Mouse (Mus musculus): Measurements from ENCODE around the gene Acad10. TPM values are rescaled to one million over a fixed set of nuclear protein-coding genes. Genes with fewer than 3 reads are reported as not detected.
"Not testable (repeated sequence)": the region's sequence is repeated elsewhere in the genome, so short reads cannot be mapped to it uniquely, and the experiment has no call there.

Acad10 gene
- total RNA-seq, 2 experiments from 2014 or later = 4.5 to 9.4 TPM

GRCm38 (mm10) chr5:121603815-121604214 lies 56.5 kb downstream of the Acad10 start:
- intact Hi-C loops (cut with DNase I; ENCODE audit: low total_unique reads) = loop anchor here (5.0 kb wide), 1 partner anchor 37 kb away; no protein-coding TSS in a partner anchor
- not testable (repeated sequence) for DNase-seq

- intact Hi-C loops (cut with DNase I; ENCODE audit: low total_unique reads) = loop anchor here (5.0 kb wide), 1 partner anchor 34 kb away; no protein-coding TSS in a partner anchor
- DNase-seq = peak; percentile 93
Measured at GRCm38 (mm10) chr5:121601547-121602299, 58.6 kb downstream of the Acad10 start.

GRCm38 (mm10) chr5:121598871-121599610 lies 61.3 kb downstream of the Acad10 start:
- intact Hi-C loops (cut with DNase I; ENCODE audit: low total_unique reads) = no loop called here
- DNase-seq = no peak

- DNase-seq = no peak
- intact Hi-C loops (cut with DNase I; ENCODE audit: low total_unique reads) = no loop called here
Measured at GRCm38 (mm10) chr5:121597991-121598537, 62.2 kb downstream of the Acad10 start.

GRCm38 (mm10) chr5:121597332-121597731 lies 63.0 kb downstream of the Acad10 start:
- intact Hi-C loops (cut with DNase I; ENCODE audit: low total_unique reads) = no loop called here

GRCm38 (mm10) chr5:121596226-121596625 lies 64.1 kb downstream of the Acad10 start:
- intact Hi-C loops (cut with DNase I; ENCODE audit: low total_unique reads) = no loop called here
- no peak for DNase-seq

More at GRCm38 (mm10) chr5:121597332-121597731, 63.0 kb downstream of the Acad10 start:
- no peak for DNase-seq

GRCm38 (mm10) chr5:121595758-121596157 lies 64.6 kb downstream of the Acad10 start:
- intact Hi-C loops (cut with DNase I; ENCODE audit: low total_unique reads) = no loop called here
- no peak for DNase-seq

GRCm38 (mm10) chr5:121594714-121595313 lies 65.5 kb downstream of the Acad10 start:
- intact Hi-C loops (cut with DNase I; ENCODE audit: low total_unique reads) = no loop called here
- DNase-seq = no peak

- peak; percentile 92 for DNase-seq
- intact Hi-C loops (cut with DNase I; ENCODE audit: low total_unique reads) = no loop called here
Measured at GRCm38 (mm10) chr5:121593451-121594401, 66.6 kb downstream of the Acad10 start, which contains the start of gene Aldh2. Gene Aldh2 (minus strand): TSS chr5:121593824.

- intact Hi-C loops (cut with DNase I; ENCODE audit: low total_unique reads) = no loop called here
- no peak for DNase-seq
Measured at GRCm38 (mm10) chr5:121592816-121593407, 67.4 kb downstream of the Acad10 start.

- no peak for DNase-seq
- intact Hi-C loops (cut with DNase I; ENCODE audit: low total_unique reads) = no loop called here
Measured at GRCm38 (mm10) chr5:121592064-121592815, 68.1 kb downstream of the Acad10 start.

GRCm38 (mm10) chr5:121591417-121592063 lies 68.8 kb downstream of the Acad10 start:
- intact Hi-C loops (cut with DNase I; ENCODE audit: low total_unique reads) = no loop called here
- DNase-seq = no peak

GRCm38 (mm10) chr5:121589928-121590327 lies 70.4 kb downstream of the Acad10 start:
- intact Hi-C loops (cut with DNase I; ENCODE audit: low total_unique reads) = no loop called here
- DNase-seq = no peak

GRCm38 (mm10) chr5:121586400-121587039 lies 73.8 kb downstream of the Acad10 start:
- intact Hi-C loops (cut with DNase I; ENCODE audit: low total_unique reads) = no loop called here
- peak; percentile 26 for DNase-seq

- no peak for DNase-seq
- intact Hi-C loops (cut with DNase I; ENCODE audit: low total_unique reads) = no loop called here
Measured at GRCm38 (mm10) chr5:121585699-121586098, 74.6 kb downstream of the Acad10 start.

- DNase-seq = no peak
- intact Hi-C loops (cut with DNase I; ENCODE audit: low total_unique reads) = no loop called here
Measured at GRCm38 (mm10) chr5:121585005-121585404, 75.3 kb downstream of the Acad10 start.
